Mouse (Mus musculus) embryonic facial prominence, embryonic 14.5 days (tissue): ENCODE data around the gene Helz2. TPM values are rescaled to one million over a fixed set of nuclear protein-coding genes. Genes with fewer than 3 reads are reported as not detected.
A peak's percentile ranks its signal among the peaks of the same experiment; 100 is the strongest.

ENCODE experiments used
- ATAC-seq: fragments of 200-750 bp; cut with Nextera tagmentation; 2 replicates; pipeline ENCODE4 v1.8.0; 2017; ENCODE audit warnings: low read depth, moderate number of reproducible peaks, moderate TSS enrichment
- DNase-seq: peaks from one replicate; pipeline ENCODE4 v3.0.0-alpha.2; 2015; ENCODE audit warnings: low spot score
- H3K27ac ChIP-seq: fragments of 300-500 bp; sonication (generic); replicated peaks from 2 replicates; pipeline ENCODE4 v1.5.1; 2014; ENCODE audit warnings: low read depth, mild to moderate bottlenecking, low read length, moderate library complexity
- H3K27me3 ChIP-seq: fragments of 300-500 bp; sonication (generic); replicated peaks from 2 replicates; pipeline ENCODE4 v1.6.1; 2014; ENCODE audit warnings: low read length; ENCODE audit not compliant: control insufficient read depth, insufficient read depth
- H3K36me3 ChIP-seq: fragments of 300-500 bp; sonication (generic); 2 replicates; pipeline ENCODE4 v1.6.1; 2014; ENCODE audit warnings: low read length, mixed read lengths; ENCODE audit not compliant: control insufficient read depth, insufficient read depth
- H3K4me1 ChIP-seq: fragments of 300-500 bp; sonication (generic); 2 replicates; pipeline ENCODE4 v1.6.1; 2014; ENCODE audit warnings: antibody characterized with exemption, low read length; ENCODE audit not compliant: control insufficient read depth, insufficient read depth
- H3K4me2 ChIP-seq: fragments of 300-500 bp; sonication (generic); 2 replicates; pipeline ENCODE4 v1.6.1; 2014; ENCODE audit warnings: low read depth, mild to moderate bottlenecking, low read length, moderate library complexity, mixed read lengths
- H3K4me3 ChIP-seq: fragments of 300-500 bp; sonication (generic); 2 replicates; pipeline ENCODE4 v1.5.1; 2014; ENCODE audit warnings: low read depth, mild to moderate bottlenecking, low read length
- H3K9ac ChIP-seq: fragments of 300-500 bp; sonication (generic); 2 replicates; pipeline ENCODE4 v1.6.1; 2014; ENCODE audit warnings: low read depth, mild to moderate bottlenecking, low read length, moderate library complexity, mixed read lengths
- H3K9me3 ChIP-seq: fragments of 300-500 bp; sonication (generic); 2 replicates; pipeline ENCODE4 v1.6.1; 2016; ENCODE audit warnings: low read length; ENCODE audit not compliant: control insufficient read depth
- WGBS: fragments of 180-500 bp; shearing (Covaris S2); extraction: QIAGEN DNeasy Blood & Tissue Kit; methylation state at CpG from one replicate; pipeline ENCODE4 v1.1.7; 2014; 5-methylcytosine and 5-hydroxymethylcytosine counted together
- polyA plus RNA-seq: library from polyadenylated mRNA; unstranded; fragments of >200 nt; fragmentation: Nextera tagmentation; extraction: Ambion mirVana; gene quantifications from 2 replicates; pipeline ENCODE4 v1.2.1, GENCODE M21; 2014

Helz2 gene
- polyA plus RNA-seq, 1 experiment from 2014 or later: 1.3 TPM

- ATAC-seq (no peak), DNase-seq (no peak)
- H3K4me3 ChIP-seq: no peak overlapping the region
- no peak overlapping the region for H3K4me2 ChIP-seq
- WGBS: 82% methylated on average over 23 of the region's 23 CpGs
- no peak overlapping the region for H3K27ac ChIP-seq
- H3K36me3 ChIP-seq: no peaks in the 10 kb centered on the region
- no peaks in the 10 kb centered on the region for H3K9me3 ChIP-seq
- H3K4me1 ChIP-seq: no peaks in the 10 kb centered on the region
- H3K27me3 ChIP-seq: no peaks in the 10 kb centered on the region
- H3K9ac ChIP-seq: no peak overlapping the region
These were observed 5.9 kb downstream of the Helz2 start for GRCm38 (mm10) chr2:181235681-181236566.

- no peak for DNase-seq
- Histone ChIP-seq H3K27me3 (no peaks in the 10 kb centered on the region), H3K4me2 (no peak overlapping the region), H3K27ac (no peak overlapping the region), H3K9me3 (no peaks in the 10 kb centered on the region), H3K4me1 (no peaks in the 10 kb centered on the region), H3K36me3 (no peaks in the 10 kb centered on the region), H3K4me3 (no peak overlapping the region), H3K9ac (no peak overlapping the region)
- ATAC-seq: no peak
- 90% methylated on average over 11 of the region's 11 CpGs for WGBS
These were observed 7.1 kb downstream of the Helz2 start for GRCm38 (mm10) chr2:181234680-181235079.

- H3K4me1 ChIP-seq: no peaks in the 10 kb centered on the region
- H3K9ac ChIP-seq: no peak overlapping the region
- no peak overlapping the region for H3K4me3 ChIP-seq
- no peaks in the 10 kb centered on the region for H3K27me3 ChIP-seq
- no peaks in the 10 kb centered on the region for H3K36me3 ChIP-seq
- H3K4me2 ChIP-seq: no peak overlapping the region
- no peak overlapping the region for H3K27ac ChIP-seq
- ATAC-seq (no peak), DNase-seq (no peak)
- no peaks in the 10 kb centered on the region for H3K9me3 ChIP-seq
- WGBS: 89% methylated on average over 15 of the region's 15 CpGs
These were observed 8.4 kb downstream of the Helz2 start for GRCm38 (mm10) chr2:181233443-181233842.

DNA sequence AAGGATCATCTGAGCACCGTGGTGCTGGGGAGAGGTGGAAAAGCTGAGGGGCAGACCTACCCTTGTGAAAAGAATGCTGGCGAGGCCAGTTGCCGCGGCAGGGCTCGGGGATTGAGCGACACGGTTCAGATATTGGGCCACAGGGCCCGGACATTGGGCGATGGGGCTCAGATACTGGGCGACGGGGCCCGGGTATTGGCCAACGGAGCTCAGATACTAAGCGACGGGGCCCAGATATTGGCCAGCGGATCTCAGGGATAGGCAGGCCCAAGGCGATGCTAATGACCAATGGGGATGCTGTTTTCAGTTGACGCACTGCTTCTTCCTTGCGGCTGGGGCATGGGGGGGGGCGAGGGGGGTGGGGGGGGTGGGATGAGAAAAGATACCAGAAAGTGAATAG lies 10.7 kb downstream of the Helz2 start:
- H3K27ac ChIP-seq: no peak overlapping the region
- H3K4me2 ChIP-seq: no peak overlapping the region
- H3K36me3 ChIP-seq: no peaks in the 10 kb centered on the region
- no peak for ATAC-seq
- H3K27me3 ChIP-seq: no peaks in the 10 kb centered on the region
- no peaks in the 10 kb centered on the region for H3K9me3 ChIP-seq
- no peak overlapping the region for H3K4me3 ChIP-seq
- H3K9ac ChIP-seq: no peak overlapping the region
- 81% methylated on average over 18 of the region's 20 CpGs for WGBS
- no peaks in the 10 kb centered on the region for H3K4me1 ChIP-seq
- DNase-seq: no peak

DNA sequence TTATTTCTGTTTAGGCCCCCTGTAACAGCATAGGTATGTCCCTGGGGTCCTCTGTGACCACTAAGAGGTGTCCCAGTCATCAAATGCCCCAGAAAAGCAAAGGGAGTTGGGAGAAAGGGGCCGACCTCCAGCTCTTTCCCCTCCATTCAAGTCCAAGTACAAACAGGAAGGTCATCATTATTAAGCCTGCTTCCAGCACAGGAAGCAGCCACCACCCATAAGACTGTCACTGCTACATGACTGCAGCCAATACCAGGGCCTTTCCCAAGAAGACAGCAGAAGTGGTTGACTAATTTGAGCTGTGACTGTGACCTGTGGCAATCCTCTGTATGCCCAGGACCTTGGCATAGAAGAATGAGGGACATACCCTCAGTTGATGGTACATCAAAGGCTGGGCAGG lies 13.5 kb downstream of the Helz2 start:
- DNase-seq (no peak), ATAC-seq (no peak)
- Histone ChIP-seq H3K4me3 (no peak overlapping the region), H3K27me3 (no peaks in the 10 kb centered on the region), H3K4me2 (no peak overlapping the region), H3K9ac (no peak overlapping the region), H3K4me1 (no peaks in the 10 kb centered on the region), H3K27ac (no peak overlapping the region), H3K9me3 (no peaks in the 10 kb centered on the region), H3K36me3 (no peaks in the 10 kb centered on the region)
- whole genome bisulfite sequencing: 80% methylated on average over 1 of the region's 1 CpGs

DNA sequence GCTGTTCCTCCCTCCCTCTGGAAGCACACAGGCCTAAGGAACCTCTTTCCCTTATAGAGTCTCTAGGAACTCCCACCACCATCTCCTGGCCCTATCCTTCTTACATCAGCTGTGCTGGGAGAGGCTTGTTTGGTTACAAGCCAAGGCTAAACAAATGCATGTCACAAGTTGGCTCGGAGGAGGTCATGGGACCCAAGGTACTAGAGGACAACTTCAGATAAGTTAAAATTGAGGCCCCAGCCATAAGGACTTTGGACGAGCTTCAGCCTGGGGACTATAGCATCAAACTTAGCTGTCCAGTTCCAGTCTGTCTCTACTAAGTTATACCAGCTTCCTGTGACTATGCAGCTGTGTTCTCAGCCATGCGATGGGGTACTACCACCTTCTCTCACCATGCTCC lies 14.7 kb downstream of the Helz2 start:
- ATAC-seq: no peak
- WGBS: 91% methylated on average over 3 of the region's 3 CpGs
- H3K9ac ChIP-seq: no peak overlapping the region
- no peak for DNase-seq
- H3K4me1 ChIP-seq: no peaks in the 10 kb centered on the region
- H3K4me3 ChIP-seq: no peak overlapping the region
- H3K36me3 ChIP-seq: no peaks in the 10 kb centered on the region
- H3K9me3 ChIP-seq: no peaks in the 10 kb centered on the region
- no peak overlapping the region for H3K27ac ChIP-seq
- H3K27me3 ChIP-seq: no peaks in the 10 kb centered on the region
- no peak overlapping the region for H3K4me2 ChIP-seq

GRCm38 (mm10) chr2:181224994-181225393 lies 16.8 kb downstream of the Helz2 start:
- no peak for DNase-seq
- Histone ChIP-seq H3K4me2 (no peak overlapping the region), H3K36me3 (no peaks in the 10 kb centered on the region), H3K4me3 (no peak overlapping the region), H3K9me3 (no peaks in the 10 kb centered on the region), H3K4me1 (peaks cover 5% of the 10 kb centered on the region), H3K27me3 (no peaks in the 10 kb centered on the region), H3K27ac (no peak overlapping the region), H3K9ac (no peak overlapping the region)
- 84% methylated on average over 2 of the region's 2 CpGs for WGBS
- no peak for ATAC-seq

DNA sequence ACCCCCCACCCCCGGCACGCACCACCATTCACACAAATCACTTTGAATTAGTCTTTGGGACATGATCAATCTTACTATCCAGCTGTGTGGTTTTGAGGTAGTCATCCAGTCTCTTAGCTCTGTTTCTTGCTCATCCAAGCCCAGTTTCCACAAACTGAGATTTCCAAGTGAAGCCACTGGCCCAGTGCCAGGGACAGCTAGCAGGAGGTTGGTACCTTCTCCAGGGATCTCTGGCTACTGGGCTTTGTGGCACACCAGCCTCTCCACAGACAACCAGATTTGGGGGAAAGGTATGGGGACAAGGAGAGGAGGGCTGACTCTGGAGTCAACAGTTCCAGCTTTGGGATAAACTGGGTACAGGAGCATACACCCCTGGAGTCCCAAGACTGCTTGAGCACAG lies 21.5 kb downstream of the Helz2 start:
- DNase-seq (no peak), ATAC-seq (no peak)
- H3K27me3 ChIP-seq: no peaks in the 10 kb centered on the region
- H3K4me2 ChIP-seq: peak overlapping the region; percentile 60
- no peaks in the 10 kb centered on the region for H3K9me3 ChIP-seq
- peaks cover 13% of the 10 kb centered on the region for H3K4me1 ChIP-seq
- H3K9ac ChIP-seq: peak overlapping the region; percentile 14; the same call in 1 of the 2 replicates
- H3K4me3 ChIP-seq: peak overlapping the region; percentile 22
- no peaks in the 10 kb centered on the region for H3K36me3 ChIP-seq
- H3K27ac ChIP-seq: peak overlapping the region; percentile 45; the same call in 1 of the 2 replicates
- 24% methylated on average over 2 of the region's 2 CpGs for WGBS
